Mouse (Mus musculus): Measurements from ENCODE around the gene Efcab5. TPM values are rescaled to one million over a fixed set of nuclear protein-coding genes. Genes with fewer than 3 reads are reported as not detected.

The Efcab5 gene
- total and polyA plus RNA-seq, 3 experiments, result 0.04 to 0.66 (median 0.53) TPM

GRCm38 (mm10) chr11:77195360-77196109, 6.8 kb upstream of the Efcab5 start:
- Histone ChIP-seq H3K9me3 (replicated peaks) (no peaks in the 10 kb centered on the region), H3K36me3 (replicated peaks) (no peaks in the 10 kb centered on the region)
- no peak for TF ChIP-seq POLR2AphosphoS5 (IDR thresholded peaks at IDR 0.05; ENCODE audit: insufficient replicate concordance, low read depth, low read length)
- no peak for TF ChIP-seq CTCF (IDR thresholded peaks at IDR 0.05; ENCODE audit: low read depth, low read length)
- TF ChIP-seq TAL1 (conservative IDR thresholded peaks at IDR 0.05; ENCODE audit: low read depth, low read length), result no peak
- no peak for TF ChIP-seq GATA2 (IDR thresholded peaks at IDR 0.05; ENCODE audit: borderline replicate concordance, low read depth, low read length)
- no peak for TF ChIP-seq GATA1 (IDR thresholded peaks at IDR 0.05; ENCODE audit: borderline replicate concordance, low read length)

DNA sequence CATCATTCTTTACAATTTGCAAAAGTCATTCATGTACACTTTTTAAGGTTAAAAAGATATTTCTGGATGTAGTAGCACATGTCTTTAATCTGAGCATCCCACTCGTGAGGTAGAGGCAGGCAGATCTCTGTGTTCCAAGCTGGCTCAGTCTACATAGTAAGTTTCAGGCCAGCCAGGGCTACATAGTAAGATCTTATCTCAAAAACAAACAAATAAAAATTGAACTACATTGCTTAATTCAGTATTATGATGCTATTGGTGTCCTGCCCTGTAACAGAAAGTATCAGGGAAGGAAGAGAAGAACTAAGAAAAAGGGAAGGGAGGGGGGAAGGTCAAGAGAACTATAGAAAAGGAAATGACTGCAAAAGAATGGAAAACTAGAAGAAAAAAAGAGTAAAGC, 6.0 kb upstream of the Efcab5 start:
- H3K36me3 ChIP-seq (replicated peaks), result no peaks in the 10 kb centered on the region
- DNase-seq (ENCODE audit: low spot score), result no peak
- TF ChIP-seq CTCF (IDR thresholded peaks at IDR 0.05; ENCODE audit: low read depth, low read length), result no peak
- no peak for TF ChIP-seq GATA1 (IDR thresholded peaks at IDR 0.05; ENCODE audit: borderline replicate concordance, low read length)
- TF ChIP-seq GATA2 (IDR thresholded peaks at IDR 0.05; ENCODE audit: borderline replicate concordance, low read depth, low read length), result no peak
- TF ChIP-seq POLR2AphosphoS5 (IDR thresholded peaks at IDR 0.05; ENCODE audit: insufficient replicate concordance, low read depth, low read length), result no peak
- TF ChIP-seq TAL1 (conservative IDR thresholded peaks at IDR 0.05; ENCODE audit: low read depth, low read length), result no peak
- peaks cover 6% of the 10 kb centered on the region for H3K4me1 ChIP-seq (ENCODE audit: insufficient read depth, low read depth, low read length)
- H3K9me3 ChIP-seq (replicated peaks), result no peaks in the 10 kb centered on the region
- ATAC-seq (ENCODE audit: extremely low read depth, insufficient number of reproducible peaks, low FRiP score, poor library complexity, severe bottlenecking), result no peak
- H3K27me3 ChIP-seq (ENCODE audit: insufficient read depth, low read length), result peaks cover 6% of the 10 kb centered on the region
- H3K4me3 ChIP-seq (ENCODE audit: low read depth, low read length), result no peak overlapping the region

More at GRCm38 (mm10) chr11:77195360-77196109, 6.8 kb upstream of the Efcab5 start:
- DNase-seq (ENCODE audit: low spot score) (no peak), ATAC-seq (ENCODE audit: extremely low read depth, insufficient number of reproducible peaks, low FRiP score, poor library complexity, severe bottlenecking) (no peak)
- Histone ChIP-seq H3K27me3 (ENCODE audit: insufficient read depth, low read length) (peaks cover 6% of the 10 kb centered on the region), H3K4me3 (ENCODE audit: low read depth, low read length) (no peak overlapping the region), H3K4me1 (ENCODE audit: insufficient read depth, low read depth, low read length) (peaks cover 6% of the 10 kb centered on the region)

- Histone ChIP-seq H3K27me3 (ENCODE audit: insufficient read depth, low read length) (peaks cover 6% of the 10 kb centered on the region), H3K9me3 (replicated peaks) (no peaks in the 10 kb centered on the region), H3K4me1 (ENCODE audit: insufficient read depth, low read depth, low read length) (peaks cover 3% of the 10 kb centered on the region), H3K36me3 (replicated peaks) (no peaks in the 10 kb centered on the region), H3K4me3 (ENCODE audit: low read depth, low read length) (no peak overlapping the region)
- TF ChIP-seq CTCF (IDR thresholded peaks at IDR 0.05; ENCODE audit: low read depth, low read length), result no peak
- no peak for TF ChIP-seq TAL1 (conservative IDR thresholded peaks at IDR 0.05; ENCODE audit: low read depth, low read length)
- TF ChIP-seq GATA2 (IDR thresholded peaks at IDR 0.05; ENCODE audit: borderline replicate concordance, low read depth, low read length), result no peak
- ATAC-seq (ENCODE audit: extremely low read depth, insufficient number of reproducible peaks, low FRiP score, poor library complexity, severe bottlenecking) (no peak), DNase-seq (ENCODE audit: low spot score) (no peak)
These were observed 5.3 kb upstream of the Efcab5 start for GRCm38 (mm10) chr11:77193941-77194553.

- DNase-seq (ENCODE audit: low spot score) (no peak), ATAC-seq (ENCODE audit: extremely low read depth, insufficient number of reproducible peaks, low FRiP score, poor library complexity, severe bottlenecking) (no peak)
- Histone ChIP-seq H3K36me3 (replicated peaks) (no peaks in the 10 kb centered on the region), H3K4me1 (ENCODE audit: insufficient read depth, low read depth, low read length) (peaks cover 3% of the 10 kb centered on the region), H3K27me3 (ENCODE audit: insufficient read depth, low read length) (peaks cover 6% of the 10 kb centered on the region), H3K9me3 (replicated peaks) (no peaks in the 10 kb centered on the region), H3K4me3 (ENCODE audit: low read depth, low read length) (no peak overlapping the region)
- TF ChIP-seq TAL1 (conservative IDR thresholded peaks at IDR 0.05; ENCODE audit: low read depth, low read length), result no peak
- no peak for TF ChIP-seq CTCF (IDR thresholded peaks at IDR 0.05; ENCODE audit: low read depth, low read length)
- TF ChIP-seq GATA1 (IDR thresholded peaks at IDR 0.05; ENCODE audit: borderline replicate concordance, low read length), result no peak
- no peak for TF ChIP-seq POLR2AphosphoS5 (IDR thresholded peaks at IDR 0.05; ENCODE audit: insufficient replicate concordance, low read depth, low read length)
- TF ChIP-seq GATA2 (IDR thresholded peaks at IDR 0.05; ENCODE audit: borderline replicate concordance, low read depth, low read length), result no peak
These were observed 4.6 kb upstream of the Efcab5 start for GRCm38 (mm10) chr11:77193410-77193809.

GRCm38 (mm10) chr11:77184926-77185325, 3.8 kb downstream of the Efcab5 start:
- TF ChIP-seq CTCF (IDR thresholded peaks at IDR 0.05; ENCODE audit: low read depth, low read length), result no peak
- no peak for TF ChIP-seq POLR2AphosphoS5 (IDR thresholded peaks at IDR 0.05; ENCODE audit: insufficient replicate concordance, low read depth, low read length)
- no peak for TF ChIP-seq GATA2 (IDR thresholded peaks at IDR 0.05; ENCODE audit: borderline replicate concordance, low read depth, low read length)
- TF ChIP-seq GATA1 (IDR thresholded peaks at IDR 0.05; ENCODE audit: borderline replicate concordance, low read length), result no peak
- no peak for TF ChIP-seq TAL1 (conservative IDR thresholded peaks at IDR 0.05; ENCODE audit: low read depth, low read length)
- Histone ChIP-seq H3K9me3 (replicated peaks) (no peaks in the 10 kb centered on the region), H3K36me3 (replicated peaks) (no peaks in the 10 kb centered on the region), H3K4me1 (ENCODE audit: insufficient read depth, low read depth, low read length) (no peaks in the 10 kb centered on the region), H3K27me3 (ENCODE audit: insufficient read depth, low read length) (peaks cover under 1% of the 10 kb centered on the region; the same call in 1 of the 2 replicates), H3K4me3 (ENCODE audit: low read depth, low read length) (no peak overlapping the region)
- ATAC-seq (ENCODE audit: extremely low read depth, insufficient number of reproducible peaks, low FRiP score, poor library complexity, severe bottlenecking), result no peak
- no peak for DNase-seq (ENCODE audit: low spot score)

DNA sequence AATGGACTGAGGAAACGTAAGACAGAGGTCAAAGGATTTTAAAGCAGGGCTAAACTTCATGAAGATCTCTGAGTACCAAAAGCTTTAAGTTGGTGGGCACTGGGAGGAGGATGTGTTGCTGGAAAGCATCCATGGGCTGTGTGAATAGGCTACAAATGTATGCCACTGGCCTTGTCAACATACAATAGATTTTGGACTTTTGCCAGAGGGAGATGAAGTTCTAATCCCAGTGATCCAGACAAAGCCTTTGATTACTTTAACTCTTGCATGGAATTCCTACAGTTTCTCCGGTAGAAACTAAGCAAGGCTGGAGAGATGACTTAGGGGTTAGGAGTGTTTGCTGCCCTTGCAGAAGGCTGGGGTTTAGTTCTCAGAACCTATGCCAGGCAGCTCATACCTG, 6.2 kb downstream of the Efcab5 start:
- ATAC-seq (ENCODE audit: extremely low read depth, insufficient number of reproducible peaks, low FRiP score, poor library complexity, severe bottlenecking) (no peak), DNase-seq (ENCODE audit: low spot score) (no peak)
- H3K9me3 ChIP-seq (replicated peaks), result no peaks in the 10 kb centered on the region
- TF ChIP-seq GATA2 (IDR thresholded peaks at IDR 0.05; ENCODE audit: borderline replicate concordance, low read depth, low read length) (no peak), CTCF (IDR thresholded peaks at IDR 0.05; ENCODE audit: low read depth, low read length) (no peak), POLR2AphosphoS5 (IDR thresholded peaks at IDR 0.05; ENCODE audit: insufficient replicate concordance, low read depth, low read length) (no peak), TAL1 (conservative IDR thresholded peaks at IDR 0.05; ENCODE audit: low read depth, low read length) (no peak), GATA1 (IDR thresholded peaks at IDR 0.05; ENCODE audit: borderline replicate concordance, low read length) (no peak)
- no peaks in the 10 kb centered on the region for H3K4me1 ChIP-seq (ENCODE audit: insufficient read depth, low read depth, low read length)
- H3K36me3 ChIP-seq (replicated peaks), result no peaks in the 10 kb centered on the region
- peaks cover 12% of the 10 kb centered on the region; the same call in 1 of the 2 replicates for H3K27me3 ChIP-seq (ENCODE audit: insufficient read depth, low read length)
- no peak overlapping the region for H3K4me3 ChIP-seq (ENCODE audit: low read depth, low read length)
